Mouse (Mus musculus) liver, adult (tissue): ENCODE measurements around the gene Tspan18.
A peak's percentile ranks its signal among the peaks of the same experiment; 100 is the strongest.

ENCODE experiments used
- GATA4 ChIP-seq: IDR thresholded peaks from 2 replicates; pipeline ENCODE4 v1.6.1; 2014; ENCODE audit warnings: mild to moderate bottlenecking, low read length; ENCODE audit not compliant: insufficient replicate concordance

The Tspan18 gene

DNA sequence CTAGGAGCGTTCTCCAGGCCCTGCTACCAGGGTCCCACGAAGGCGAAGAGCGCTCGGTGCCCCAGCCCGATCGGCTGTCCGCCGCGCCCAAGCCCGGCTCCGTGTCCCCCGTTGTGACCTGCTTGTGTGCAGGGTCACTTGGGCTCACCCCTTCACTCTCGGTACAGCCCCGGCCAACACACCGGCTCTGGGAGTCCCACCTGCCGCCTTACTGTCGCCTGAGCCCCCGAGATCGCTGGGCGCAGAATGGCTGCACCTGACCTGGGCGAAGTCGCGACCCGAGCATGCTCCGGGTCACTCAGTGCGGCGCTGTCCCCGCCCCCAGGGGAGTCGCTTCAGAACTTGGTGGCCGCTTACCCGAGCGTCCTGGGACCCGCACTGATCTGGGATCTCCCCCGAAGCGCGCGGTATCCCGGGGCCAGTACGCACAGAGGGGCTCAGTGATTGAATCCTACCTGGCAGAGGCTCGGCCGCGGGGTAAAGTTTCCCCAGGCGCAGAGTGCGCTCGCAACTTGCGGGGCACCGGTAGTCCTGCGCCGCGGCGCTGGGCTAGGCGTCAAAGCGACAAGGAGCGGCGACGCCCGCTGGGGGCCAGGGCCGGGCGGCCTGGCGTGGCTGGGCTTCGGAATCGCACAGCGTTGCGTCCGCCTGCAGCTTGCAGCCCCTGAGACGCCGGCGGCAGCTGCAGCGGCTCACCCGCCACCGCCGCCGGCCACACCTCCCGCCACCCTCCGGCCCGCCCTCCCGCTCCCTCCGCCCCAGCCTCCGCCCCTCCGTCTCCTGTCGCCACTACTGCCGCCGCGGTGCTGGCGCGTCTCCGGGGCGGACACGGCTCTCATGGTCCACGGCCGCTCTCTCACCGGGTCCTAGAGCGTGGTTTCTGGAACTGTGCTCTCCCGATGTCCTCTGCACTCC lies at the start of gene Tspan18:
Tspan18 (minus strand) TSS at position 689 of the 915 bp plus-strand sequence.
- TF ChIP-seq GATA4, result no peak

DNA sequence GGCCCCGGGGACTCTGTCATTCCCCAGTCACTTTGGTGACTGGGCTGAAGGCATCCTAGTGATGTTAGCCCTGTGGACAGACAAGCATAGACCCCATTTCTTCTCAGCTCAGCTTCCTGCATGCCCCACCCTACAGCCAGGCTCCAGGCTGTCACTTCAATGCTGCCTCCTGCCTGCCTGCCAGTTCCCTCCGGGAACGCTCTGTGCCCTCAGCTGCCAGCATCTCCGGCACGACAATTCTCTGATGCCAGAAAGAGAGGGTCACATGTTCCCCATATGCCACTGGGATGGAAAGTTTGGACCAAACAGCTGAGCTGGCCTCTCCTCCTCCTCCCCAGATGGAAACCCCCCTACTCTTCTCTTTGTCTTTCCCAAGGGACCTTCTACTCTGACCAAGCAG lies 49.5 kb upstream of the Tspan18 start:
- TF ChIP-seq GATA4, result no peak

DNA sequence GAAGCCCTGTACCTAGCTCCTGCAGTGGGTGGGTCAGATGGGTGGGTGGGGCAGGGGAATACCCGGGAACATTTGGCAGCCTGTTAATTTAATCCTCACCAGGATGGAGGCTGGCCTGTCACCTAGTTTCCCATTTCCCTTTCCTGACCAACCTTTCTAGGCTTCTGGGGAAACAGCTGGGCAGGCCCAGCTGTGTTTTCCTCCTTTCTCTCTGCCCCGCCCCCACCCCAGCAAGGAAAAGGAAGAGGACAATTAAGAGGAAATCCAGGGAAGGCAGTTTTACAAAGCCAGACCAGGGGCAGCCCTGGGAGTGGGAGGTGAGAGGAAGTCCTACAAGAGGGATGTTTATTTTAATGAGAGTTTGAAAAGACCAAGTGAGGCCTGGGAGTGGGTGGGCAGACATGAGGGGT lies 46.4 kb upstream of the Tspan18 start:
- TF ChIP-seq GATA4, result no peak

DNA sequence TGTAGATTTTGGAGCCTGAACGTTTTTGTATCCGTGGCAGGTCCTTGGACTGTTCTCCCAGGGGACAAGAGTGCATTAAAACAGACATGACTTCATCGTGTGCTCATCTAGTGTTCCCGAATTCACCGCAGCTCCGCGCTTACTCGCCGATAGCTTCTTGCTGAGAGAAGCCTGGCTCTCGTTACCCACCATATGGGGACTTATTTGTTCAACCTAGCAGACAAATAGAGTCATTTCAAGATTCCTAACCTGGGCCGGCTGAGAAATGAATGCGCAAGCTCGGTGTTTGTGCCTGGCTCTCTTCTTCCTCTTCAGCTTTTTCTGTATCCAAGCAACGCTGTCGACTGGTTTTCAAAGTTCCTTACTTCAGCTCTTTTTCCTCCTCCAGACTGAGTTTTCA lies 43.5 kb upstream of the Tspan18 start:
- TF ChIP-seq GATA4, result no peak

DNA sequence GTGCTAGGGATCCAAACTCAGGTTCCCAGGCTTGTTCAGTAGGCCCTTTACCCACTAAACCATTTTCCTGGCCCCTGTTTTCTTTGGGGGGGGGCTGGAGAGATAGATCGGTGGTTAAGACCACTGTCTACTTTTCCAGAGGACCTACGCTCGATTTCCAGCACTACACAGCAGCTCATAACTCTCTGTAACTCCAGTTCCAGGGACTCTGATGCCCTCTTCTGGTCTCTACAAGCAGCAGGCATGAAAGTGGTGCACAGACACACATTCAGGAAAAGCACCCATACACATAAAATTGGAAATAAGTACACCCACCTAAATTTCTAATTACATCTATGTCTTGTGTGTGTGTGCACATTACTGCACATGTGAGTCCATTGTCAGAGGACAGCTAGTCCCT lies 42.9 kb upstream of the Tspan18 start:
- no peak for TF ChIP-seq GATA4

DNA sequence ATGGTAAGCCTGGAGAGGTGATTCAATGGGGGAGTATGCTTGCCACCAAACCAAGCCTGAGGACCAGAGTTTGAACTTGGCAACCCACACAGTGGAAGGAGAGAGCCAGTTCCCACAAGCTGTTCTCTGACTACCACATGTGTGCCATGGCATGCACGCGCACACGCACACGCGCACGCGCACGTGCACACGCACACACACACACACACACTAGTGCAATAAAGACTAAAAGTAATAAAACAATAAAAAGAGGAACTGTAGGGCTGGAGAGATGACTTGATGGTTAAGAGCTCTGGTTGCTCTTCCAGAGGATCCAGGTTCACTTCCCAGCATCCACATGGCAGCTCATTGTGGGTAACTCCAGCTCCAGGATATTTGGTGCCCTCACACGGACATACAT lies 38.6 kb upstream of the Tspan18 start:
- no peak for TF ChIP-seq GATA4

DNA sequence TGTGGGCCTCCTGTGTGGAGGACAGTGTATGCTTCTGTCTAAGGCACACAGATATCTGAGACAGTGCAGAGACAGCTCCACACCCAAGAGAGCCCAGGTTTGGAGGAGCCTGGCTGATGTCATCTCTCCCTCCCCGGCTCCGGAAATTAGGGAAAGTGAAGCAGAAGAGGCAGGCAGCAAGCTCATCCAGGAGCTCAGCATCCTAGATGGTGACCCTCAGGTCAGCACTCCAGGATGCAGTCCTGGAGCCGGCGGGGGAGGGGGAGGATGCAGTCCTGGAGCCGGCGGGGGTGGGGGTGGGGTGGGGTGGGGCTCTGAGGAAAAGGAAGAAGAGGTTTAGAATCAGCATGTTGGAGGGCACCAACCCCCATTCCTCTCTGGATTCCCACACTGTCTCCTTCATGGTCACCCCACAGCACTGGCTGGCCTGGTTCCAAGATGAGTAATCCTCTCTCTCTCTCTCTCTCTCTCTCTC lies 37.8 kb upstream of the Tspan18 start:
- no peak for TF ChIP-seq GATA4

DNA sequence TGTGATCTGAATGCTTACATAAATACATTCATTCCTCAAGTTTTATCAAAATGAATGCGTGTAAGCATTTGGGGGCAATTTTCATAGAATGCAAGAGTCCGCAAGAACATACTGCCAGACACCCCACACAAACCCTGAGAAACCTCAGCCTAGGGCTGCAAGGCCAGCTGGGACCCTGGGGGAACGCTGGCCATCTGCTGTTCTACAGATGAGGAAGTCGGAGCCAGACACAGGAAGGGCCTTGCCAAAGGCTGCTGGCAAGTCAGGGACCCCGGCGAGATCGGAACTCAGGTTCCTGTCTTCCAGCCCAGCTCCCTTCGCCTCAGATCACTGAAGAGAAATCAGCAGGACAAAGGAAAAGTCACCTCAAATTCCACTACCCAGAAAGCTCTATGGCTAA lies 34.6 kb upstream of the Tspan18 start:
- TF ChIP-seq GATA4, result no peak

DNA sequence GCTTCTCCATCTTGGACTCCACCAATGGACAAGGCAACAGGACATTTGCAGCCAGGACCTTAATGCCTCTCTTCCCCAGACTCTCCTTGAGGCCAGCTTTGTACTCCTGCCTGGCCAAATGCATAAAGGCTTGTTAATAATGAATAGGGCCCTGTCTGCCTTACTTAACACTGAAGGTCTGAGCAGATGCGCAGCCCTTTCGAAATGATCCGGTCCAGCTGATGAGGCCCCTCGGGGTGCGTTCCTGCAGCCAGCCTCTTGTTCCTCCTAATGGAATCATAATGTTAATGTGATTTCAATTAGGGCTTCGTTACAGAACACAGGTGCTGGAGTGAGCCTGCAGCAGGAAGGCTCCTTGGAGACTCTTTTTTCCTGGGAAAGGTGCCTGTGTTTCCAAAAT lies 33.7 kb upstream of the Tspan18 start:
- no peak for TF ChIP-seq GATA4

DNA sequence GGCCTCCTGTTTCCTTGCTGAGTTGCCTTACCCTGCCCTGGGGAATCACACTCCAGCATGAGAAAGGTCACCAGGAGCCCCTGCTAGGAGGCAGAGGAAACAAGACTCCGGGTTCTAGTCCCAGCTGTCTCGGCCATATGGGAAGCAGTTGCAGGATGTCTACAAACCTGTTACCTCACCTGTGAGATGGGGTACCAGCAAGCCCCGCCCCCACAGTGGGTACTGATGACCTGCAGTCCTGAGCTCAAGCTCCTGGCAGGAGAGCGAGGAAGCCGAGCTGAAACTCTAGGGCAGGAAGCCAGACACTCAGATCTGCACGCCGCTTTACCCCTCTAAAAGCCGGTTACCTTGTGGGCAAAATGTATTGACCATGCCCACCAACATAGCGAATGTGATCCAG lies 31.1 kb upstream of the Tspan18 start:
- no peak for TF ChIP-seq GATA4

DNA sequence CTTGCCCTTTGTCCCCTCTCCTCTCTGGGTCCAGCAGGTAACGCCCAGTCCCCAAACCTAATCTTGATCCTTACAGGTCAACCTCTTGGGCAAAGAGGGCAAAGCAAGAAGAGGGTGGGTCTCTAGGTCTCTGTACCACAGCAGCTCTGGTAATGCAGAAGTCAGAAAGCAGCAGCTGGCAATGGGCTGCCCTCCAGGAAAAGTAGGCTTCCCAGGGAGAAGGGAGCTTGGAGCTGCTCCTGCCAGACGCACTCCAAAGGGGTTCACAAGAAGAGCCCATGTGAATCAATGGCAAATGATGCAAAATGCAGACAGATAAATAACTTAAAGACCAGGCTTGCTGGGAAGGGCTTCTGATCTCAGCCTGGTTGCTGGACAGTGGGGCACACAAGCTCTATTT lies 30.6 kb upstream of the Tspan18 start:
- no peak for TF ChIP-seq GATA4

DNA sequence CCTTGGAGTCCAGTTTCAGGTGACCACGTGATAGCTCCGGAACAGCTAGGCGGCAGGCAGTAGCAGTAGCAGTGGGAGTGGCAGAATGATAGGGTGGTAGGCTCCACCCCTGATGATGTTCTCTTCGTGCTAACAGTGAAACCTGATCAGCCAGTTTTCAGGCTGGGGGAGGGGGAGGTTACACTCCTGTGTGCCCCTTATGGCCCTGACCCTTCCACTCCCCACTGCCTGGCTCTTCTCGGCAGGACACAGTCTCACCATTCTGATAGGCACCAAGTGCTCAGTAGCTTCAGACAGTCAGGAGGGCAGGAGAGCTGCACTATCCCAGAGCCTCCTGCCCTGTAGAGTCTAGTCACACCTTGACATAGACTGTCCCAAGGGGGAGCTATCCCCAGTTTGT lies 27.1 kb upstream of the Tspan18 start:
- TF ChIP-seq GATA4, result no peak

DNA sequence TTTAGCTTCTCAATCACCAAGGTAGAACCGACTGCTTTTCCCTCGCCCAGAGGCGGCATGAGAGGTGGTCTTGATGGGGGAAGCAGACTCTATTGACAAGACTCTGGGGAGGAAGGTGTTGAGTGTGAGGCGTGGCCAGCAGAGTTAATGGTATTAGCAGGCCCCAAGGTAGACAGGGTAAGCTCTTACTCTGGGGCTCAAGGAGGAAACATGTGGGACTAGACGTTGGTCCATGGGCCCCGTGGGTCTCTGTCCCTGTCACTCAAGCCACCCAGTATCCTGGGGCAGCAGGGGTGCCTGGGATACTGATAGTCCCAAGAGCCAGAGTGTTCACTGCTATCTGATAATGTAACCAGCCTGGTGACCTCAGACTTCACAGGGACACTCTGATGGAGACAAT lies 26.0 kb upstream of the Tspan18 start:
- no peak for TF ChIP-seq GATA4

DNA sequence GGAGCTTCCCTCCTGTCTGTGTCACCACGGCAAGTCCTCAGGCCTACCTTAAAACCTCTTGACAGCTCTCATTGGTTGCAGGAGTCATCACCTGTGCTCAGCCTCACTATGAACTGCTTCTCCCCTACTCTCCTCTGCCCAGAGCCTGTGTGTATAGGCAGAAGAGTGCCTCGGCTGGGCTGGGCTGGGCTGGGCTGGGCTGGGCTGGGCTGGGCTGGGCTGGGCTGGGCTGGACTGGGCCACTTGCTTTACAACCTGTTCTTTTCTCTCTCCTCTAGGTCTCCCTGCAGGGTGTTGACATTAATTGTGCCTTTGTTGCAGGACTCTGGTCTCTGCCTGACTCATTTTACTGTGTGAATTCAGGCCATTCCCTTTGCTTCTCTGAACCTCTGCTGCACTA lies 23.1 kb upstream of the Tspan18 start:
- no peak for TF ChIP-seq GATA4

DNA sequence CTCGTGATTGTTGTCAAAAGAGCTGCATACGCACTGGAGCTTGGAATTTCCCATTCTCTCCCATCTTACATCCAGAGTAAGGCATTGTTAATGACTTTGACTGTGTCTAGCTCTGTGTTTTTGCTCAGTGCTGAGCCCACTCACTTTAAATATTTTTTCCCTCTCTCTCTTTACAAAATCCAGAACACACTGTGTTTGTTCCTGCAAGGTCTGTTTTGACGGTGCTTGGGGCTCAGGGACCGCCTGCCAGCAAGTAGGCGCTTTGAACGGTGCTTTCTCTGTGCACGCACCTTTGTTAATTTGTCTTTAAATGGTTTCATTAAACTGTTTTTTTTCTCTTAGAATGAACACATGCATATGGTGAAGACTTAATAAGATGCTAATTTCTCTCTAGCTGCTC lies 21.5 kb upstream of the Tspan18 start:
- TF ChIP-seq GATA4, result no peak

DNA sequence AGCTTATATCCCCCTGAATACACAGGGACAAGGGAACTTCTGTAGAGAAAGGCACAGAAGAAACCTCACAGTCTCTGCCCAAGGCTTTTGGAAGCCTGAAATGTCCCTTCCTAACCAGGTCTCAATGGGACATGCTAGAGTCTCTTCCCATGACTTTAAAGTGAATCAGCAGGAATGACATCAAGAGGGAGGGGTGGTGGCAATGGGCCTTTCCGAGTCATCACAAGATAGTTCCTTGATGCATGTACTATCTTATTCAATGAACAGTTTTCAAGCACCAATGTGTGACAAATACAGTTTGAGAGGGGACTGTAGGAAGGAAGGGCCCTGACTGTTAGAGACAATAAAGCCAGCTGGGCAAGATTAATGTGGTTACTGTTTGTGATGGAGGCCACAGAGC lies 20.3 kb upstream of the Tspan18 start:
- TF ChIP-seq GATA4, result no peak

DNA sequence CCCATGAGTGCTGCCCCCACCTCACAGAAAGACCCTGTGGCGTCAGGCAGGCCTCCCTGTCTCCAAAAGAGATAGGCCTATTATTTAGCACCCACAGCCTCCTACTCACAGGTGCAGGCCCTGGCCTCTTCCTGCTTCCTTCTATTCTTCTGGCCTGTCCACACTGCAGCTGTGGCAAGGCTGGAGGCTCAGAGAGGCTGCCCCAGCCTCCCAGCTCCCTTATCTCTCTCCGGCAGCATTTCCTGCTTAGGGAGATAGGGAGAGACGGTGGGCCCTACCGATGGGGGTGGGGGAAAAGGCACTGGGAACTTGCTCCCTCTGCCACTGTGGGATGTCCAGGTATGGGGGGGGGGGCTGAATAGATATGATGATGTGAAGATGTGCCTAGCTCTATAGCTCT lies 19.4 kb upstream of the Tspan18 start:
- peak; percentile 61; the same call in 1 of the 2 replicates for TF ChIP-seq GATA4
